Mouse (Mus musculus): ENCODE data around the gene 4933436I01Rik.
A peak's percentile ranks its signal among the peaks of the same experiment; 100 is the strongest.

The 4933436I01Rik gene

DNA sequence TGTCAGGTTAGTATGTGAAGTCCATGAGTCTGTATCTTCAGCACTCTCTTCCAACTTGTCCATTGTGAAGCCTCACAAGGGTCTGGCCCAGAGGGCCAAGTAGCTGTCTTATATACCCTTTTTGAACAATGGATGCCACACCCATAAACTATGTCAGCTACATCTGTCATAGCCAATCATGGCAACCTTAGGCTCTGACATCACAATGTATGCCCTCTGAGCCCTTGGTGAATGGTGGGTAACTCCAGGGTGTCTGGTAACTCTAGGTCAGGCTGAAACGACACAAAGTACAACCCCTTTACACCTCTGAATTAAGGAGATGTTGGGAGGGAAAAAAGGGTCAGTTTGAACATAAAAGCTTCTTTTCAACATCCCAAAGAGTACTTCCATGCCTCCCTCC is at the start of gene 4933436I01Rik:
Gene 4933436I01Rik (minus strand): TSS at position 101 of the 400 bp plus-strand sequence.
- no peak for DNase-seq (ENCODE audit: low read depth)

DNA sequence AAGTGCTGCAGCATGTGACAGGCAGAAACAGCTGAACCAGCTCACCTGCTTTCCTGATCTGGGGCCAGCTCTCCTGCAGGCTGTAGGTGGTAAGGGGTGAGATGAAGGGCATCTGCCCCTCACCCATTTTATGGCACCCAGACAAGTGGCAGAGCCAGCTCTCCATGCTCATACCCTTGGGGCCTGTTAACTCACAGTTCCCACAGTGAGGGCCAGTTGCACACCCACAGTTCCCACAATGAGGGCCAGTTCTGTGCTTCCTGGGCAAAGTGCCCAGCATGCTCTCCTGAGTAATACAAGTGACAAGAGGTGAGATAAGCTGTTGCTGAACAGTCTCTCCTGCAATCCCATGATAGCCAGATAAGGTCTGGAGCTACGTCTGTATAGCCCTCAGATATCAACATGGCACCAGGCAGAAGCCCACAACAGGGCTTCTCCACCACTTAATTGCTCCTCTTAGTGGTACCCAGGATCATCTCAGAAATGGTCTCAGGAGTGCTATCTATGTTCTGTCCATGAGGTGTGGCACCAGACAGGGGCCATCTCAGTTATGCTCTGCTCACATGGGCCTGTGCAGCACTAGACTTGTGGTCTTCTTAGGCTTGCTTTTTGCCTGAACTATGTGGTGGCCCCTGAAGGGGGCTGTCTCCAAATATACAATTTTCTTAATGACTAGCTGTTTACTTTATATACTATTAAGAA is 3.7 kb upstream of the 4933436I01Rik start:
- DNase-seq (ENCODE audit: low read depth): peak; percentile 0

DNA sequence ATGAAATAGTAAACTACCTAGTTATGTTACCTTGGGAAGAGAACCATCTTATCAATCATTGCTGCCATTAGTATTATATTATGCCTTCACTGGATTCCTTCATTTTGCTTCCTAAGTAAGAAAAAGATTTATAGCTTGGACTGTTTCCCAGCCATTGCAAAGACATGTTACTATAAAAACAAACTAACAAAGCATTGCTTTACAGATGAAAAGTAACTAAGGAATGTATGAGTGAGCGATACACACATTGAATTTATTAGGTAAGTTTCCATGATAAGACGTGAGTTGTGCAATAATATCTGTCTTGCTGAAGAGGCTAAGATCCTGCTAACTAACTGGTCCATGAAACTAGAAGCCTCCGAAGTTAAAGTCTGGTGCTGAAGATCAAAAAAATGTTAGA is 37.8 kb downstream of the 4933436I01Rik start:
- no peak for DNase-seq (ENCODE audit: low read depth)

All from fibroblast of lung, adult 2 months (primary cell).